Mouse (Mus musculus) stomach, embryonic 16.5 days (tissue): ENCODE measurements around the gene Pde1b. TPM values are rescaled to one million over a fixed set of nuclear protein-coding genes. Genes with fewer than 3 reads are reported as not detected.

Experiments
- ATAC-seq: fragments of 200-750 bp; cut with Nextera tagmentation; 2 replicates; pipeline ENCODE4 v1.8.0; 2017; ENCODE audit warnings: moderate number of reproducible peaks, moderate TSS enrichment; ENCODE audit not compliant: insufficient read depth, low FRiP score
- H3K27ac ChIP-seq: fragments of 300-500 bp; sonication (generic); 2 replicates; pipeline ENCODE4 v1.5.1; 2014; ENCODE audit warnings: low read length
- H3K27me3 ChIP-seq: fragments of 300-500 bp; sonication (generic); 2 replicates; pipeline ENCODE4 v1.6.1; 2014; ENCODE audit warnings: low read length, control low read depth, mixed read lengths; ENCODE audit not compliant: control insufficient read depth, insufficient read depth
- H3K36me3 ChIP-seq: fragments of 300-500 bp; sonication (generic); 2 replicates; pipeline ENCODE4 v1.6.1; 2014; ENCODE audit warnings: low read length; ENCODE audit not compliant: control insufficient read depth, insufficient read depth
- H3K4me1 ChIP-seq: fragments of 300-500 bp; sonication (generic); 2 replicates; pipeline ENCODE4 v1.6.1; 2014; ENCODE audit warnings: low read length, control low read depth, mixed read lengths; ENCODE audit not compliant: control insufficient read depth, insufficient read depth
- H3K4me2 ChIP-seq: fragments of 300-500 bp; sonication (generic); 2 replicates; pipeline ENCODE4 v1.6.1; 2014; ENCODE audit warnings: low read depth, low read length, mixed read lengths
- H3K4me3 ChIP-seq: fragments of 300-500 bp; sonication (generic); replicated peaks from 2 replicates; pipeline ENCODE4 v1.5.1; 2014; ENCODE audit warnings: mild to moderate bottlenecking, low read length
- H3K9ac ChIP-seq: fragments of 300-500 bp; sonication (generic); 2 replicates; pipeline ENCODE4 v1.6.1; 2014; ENCODE audit warnings: low read length
- H3K9me3 ChIP-seq: fragments of 300-500 bp; sonication (generic); replicated peaks from 2 replicates; pipeline ENCODE4 v1.6.1; 2016; ENCODE audit warnings: low read length, control low read depth; ENCODE audit not compliant: control insufficient read depth
- WGBS: fragments of 180-500 bp; shearing (Covaris S2); extraction: QIAGEN DNeasy Blood & Tissue Kit; methylation state at CpG from one replicate; pipeline ENCODE4 v1.1.7; 2014; 5-methylcytosine and 5-hydroxymethylcytosine counted together
- polyA plus RNA-seq: library from polyadenylated mRNA; unstranded; fragments of >200 nt; fragmentation: Nextera tagmentation; extraction: Ambion mirVana; gene quantifications from 2 replicates; pipeline ENCODE4 v1.2.1, GENCODE M21; 2015

The Pde1b gene
- polyA plus RNA-seq, 1 experiment from 2014 or later: 10.8 TPM

DNA sequence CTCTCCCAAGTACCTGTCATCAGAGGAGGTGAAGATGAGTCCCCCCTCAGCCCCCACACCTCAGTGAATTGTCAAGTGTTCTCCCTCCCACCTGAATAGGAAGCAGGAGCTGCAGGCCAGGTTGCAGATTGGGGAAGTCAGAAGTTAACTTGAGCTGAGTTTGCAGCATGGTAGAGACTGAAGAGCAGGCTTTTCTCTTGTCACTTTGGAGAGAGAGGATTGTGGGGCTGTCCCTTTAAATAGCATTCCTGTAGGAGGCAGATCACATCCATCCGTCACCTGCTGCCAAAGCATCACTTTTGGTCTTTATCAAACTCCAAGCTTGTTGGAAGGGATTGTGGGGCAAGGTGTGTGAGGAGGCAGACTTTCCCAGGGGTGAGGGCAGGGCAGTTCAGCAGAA is 2.1 kb upstream of the Pde1b start:
- Histone ChIP-seq H3K4me3 (no peak overlapping the region), H3K4me1 (0 out of 2 replicates have a peak, but pooled peaks cover 6% of the 10 kb centered on the region), H3K4me2 (no peak overlapping the region), H3K27me3 (peaks cover 3% of the 10 kb centered on the region; the same call in 1 of the 2 replicates), H3K36me3 (no peaks in the 10 kb centered on the region), H3K9me3 (no peaks in the 10 kb centered on the region), H3K9ac (no peak overlapping the region), H3K27ac (no peak overlapping the region)
- WGBS: 71% methylated on average over 1 of the region's 1 CpGs
- ATAC-seq: no peak

- Histone ChIP-seq H3K4me3 (no peak overlapping the region), H3K36me3 (no peaks in the 10 kb centered on the region), H3K27ac (no peak overlapping the region), H3K4me1 (0 out of 2 replicates have a peak, but pooled peaks cover 6% of the 10 kb centered on the region), H3K9ac (no peak overlapping the region), H3K27me3 (peaks cover 3% of the 10 kb centered on the region; the same call in 1 of the 2 replicates), H3K9me3 (no peaks in the 10 kb centered on the region), H3K4me2 (no peak overlapping the region)
- no peak for ATAC-seq
- WGBS: 33% methylated on average over 2 of the region's 2 CpGs
These were observed 1.6 kb upstream of the Pde1b start for GRCm38 (mm10) chr15:103501186-103501585.

- H3K9ac ChIP-seq: peak overlapping the region; percentile 74
- peaks cover 3% of the 10 kb centered on the region; the same call in 1 of the 2 replicates for H3K27me3 ChIP-seq
- WGBS: 2% methylated on average over 15 of the region's 15 CpGs
- H3K36me3 ChIP-seq: no peaks in the 10 kb centered on the region
- ATAC-seq: peak; percentile 59; the same call in 1 of the 2 replicates
- H3K27ac ChIP-seq: no peak overlapping the region
- peak overlapping the region; percentile 97 for H3K4me2 ChIP-seq
- H3K9me3 ChIP-seq: no peaks in the 10 kb centered on the region
- H3K4me3 ChIP-seq: peak overlapping the region; percentile 61
- 0 out of 2 replicates have a peak, but pooled peaks cover 6% of the 10 kb centered on the region for H3K4me1 ChIP-seq
These were observed 392 bp downstream of the Pde1b start for GRCm38 (mm10) chr15:103503251-103503600.

DNA sequence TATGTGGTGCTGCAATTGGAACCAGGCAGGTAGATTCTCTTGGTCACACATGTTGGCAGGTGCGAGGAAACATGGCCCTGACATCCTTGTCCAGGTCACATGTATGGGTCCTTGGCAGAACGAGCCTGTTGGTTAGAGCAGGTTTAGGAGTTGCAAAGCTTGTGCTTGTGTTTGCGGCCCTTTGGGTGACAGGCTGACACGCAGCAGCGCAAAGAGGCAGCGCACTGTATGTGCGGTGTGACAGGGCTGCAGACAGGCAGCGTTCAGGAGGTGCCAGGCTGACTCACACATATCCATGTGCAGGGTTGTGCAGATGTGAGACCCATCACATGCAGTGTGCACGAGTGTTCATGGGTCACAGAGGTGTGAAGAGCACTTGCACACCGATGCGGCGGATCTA is 826 bp downstream of the Pde1b start:
- ATAC-seq: no peak
- Histone ChIP-seq H3K4me3 (peak overlapping the region; percentile 61), H3K4me1 (0 out of 2 replicates have a peak, but pooled peaks cover 6% of the 10 kb centered on the region), H3K27ac (no peak overlapping the region), H3K27me3 (peaks cover 3% of the 10 kb centered on the region; the same call in 1 of the 2 replicates), H3K9ac (peak overlapping the region; percentile 74; the same call in 1 of the 2 replicates), H3K4me2 (peak overlapping the region; percentile 97), H3K36me3 (no peaks in the 10 kb centered on the region), H3K9me3 (no peaks in the 10 kb centered on the region)
- 51% methylated on average over 12 of the region's 12 CpGs for WGBS

- WGBS: 60% methylated on average over 3 of the region's 3 CpGs
- no peak for ATAC-seq
- no peak overlapping the region for H3K4me3 ChIP-seq
- H3K36me3 ChIP-seq: no peaks in the 10 kb centered on the region
- H3K27me3 ChIP-seq: no peaks in the 10 kb centered on the region; the same call in 1 of the 2 replicates
- no peak overlapping the region for H3K27ac ChIP-seq
- H3K9me3 ChIP-seq: no peaks in the 10 kb centered on the region
- peaks cover 12% of the 10 kb centered on the region for H3K4me1 ChIP-seq
- H3K4me2 ChIP-seq: no peak overlapping the region
- no peak overlapping the region for H3K9ac ChIP-seq
These were observed 6.5 kb downstream of the Pde1b start for GRCm38 (mm10) chr15:103509317-103509716.

DNA sequence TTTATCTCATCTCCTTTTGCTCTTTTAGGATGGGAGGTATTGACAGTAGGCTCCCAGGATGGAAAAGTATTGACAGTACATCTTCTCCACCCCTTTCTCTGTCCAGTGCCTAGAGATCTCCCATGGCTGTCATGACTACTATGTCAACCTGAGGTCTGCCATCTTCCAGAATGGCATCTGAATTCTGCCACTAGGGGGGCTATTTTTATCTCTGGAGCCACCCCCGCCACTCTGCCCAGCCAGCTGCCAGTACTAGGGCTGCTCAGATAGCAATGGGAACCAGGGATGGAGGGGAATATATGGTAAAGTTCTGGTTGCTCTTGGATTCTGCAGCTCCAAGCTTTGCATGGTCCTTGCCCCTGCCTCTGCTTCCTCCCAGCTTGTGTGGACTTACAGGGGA is 8.8 kb downstream of the Pde1b start:
- H3K27ac ChIP-seq: no peak overlapping the region
- no peak overlapping the region for H3K4me3 ChIP-seq
- H3K4me2 ChIP-seq: no peak overlapping the region
- no peaks in the 10 kb centered on the region for H3K9me3 ChIP-seq
- H3K9ac ChIP-seq: no peak overlapping the region
- 45% methylated on average over 1 of the region's 1 CpGs for WGBS
- no peaks in the 10 kb centered on the region for H3K27me3 ChIP-seq
- H3K4me1 ChIP-seq: peaks cover 16% of the 10 kb centered on the region
- no peaks in the 10 kb centered on the region for H3K36me3 ChIP-seq
- ATAC-seq: no peak

DNA sequence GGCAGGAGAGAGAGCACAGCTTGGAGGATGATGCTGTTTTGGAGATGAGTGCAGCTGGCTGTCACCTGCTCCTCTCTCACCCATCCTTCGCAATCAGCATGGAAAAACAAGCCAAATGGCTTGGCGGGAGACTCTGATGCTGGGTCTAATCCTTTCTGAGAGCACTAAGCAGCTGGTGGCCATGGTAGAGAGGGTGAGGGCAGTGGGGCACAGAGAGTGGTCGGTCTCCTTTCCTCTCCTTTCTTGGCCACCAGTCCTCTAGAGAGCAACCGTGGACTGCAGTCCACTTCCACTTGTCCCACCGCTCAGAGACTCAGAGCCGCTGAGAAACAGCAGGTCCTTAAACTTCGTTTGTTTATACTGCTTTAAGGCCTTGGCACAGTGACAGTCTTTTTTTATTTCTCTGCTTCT is 10.8 kb downstream of the Pde1b start:
- Histone ChIP-seq H3K27me3 (no peaks in the 10 kb centered on the region), H3K4me3 (peak overlapping the region; percentile 32), H3K9ac (peak overlapping the region; percentile 50), H3K27ac (peak overlapping the region; percentile 60; the same call in 1 of the 2 replicates), H3K4me1 (peaks cover 20% of the 10 kb centered on the region), H3K9me3 (no peaks in the 10 kb centered on the region), H3K4me2 (peak overlapping the region; percentile 53), H3K36me3 (no peaks in the 10 kb centered on the region)
- ATAC-seq: peak; percentile 68
- WGBS: 6% methylated on average over 7 of the region's 7 CpGs

- Histone ChIP-seq H3K36me3 (no peaks in the 10 kb centered on the region), H3K4me2 (peak overlapping the region; percentile 53), H3K27ac (peak overlapping the region; percentile 48; the same call in 1 of the 2 replicates), H3K4me1 (peaks cover 25% of the 10 kb centered on the region), H3K9ac (peak overlapping the region; percentile 46), H3K27me3 (no peaks in the 10 kb centered on the region), H3K4me3 (peak overlapping the region; percentile 32), H3K9me3 (no peaks in the 10 kb centered on the region)
- 3% methylated on average over 10 of the region's 10 CpGs for WGBS
- ATAC-seq: peak; percentile 94
These were observed 11.3 kb downstream of the Pde1b start for GRCm38 (mm10) chr15:103514119-103514518.

GRCm38 (mm10) chr15:103514914-103515313 is 12.1 kb downstream of the Pde1b start:
- H3K4me3 ChIP-seq: no peak overlapping the region
- peak; percentile 37; the same call in 1 of the 2 replicates for ATAC-seq
- peak overlapping the region; percentile 57; the same call in 1 of the 2 replicates for H3K27ac ChIP-seq
- peaks cover 26% of the 10 kb centered on the region for H3K4me1 ChIP-seq
- 0 out of 2 replicates have a peak overlapping the region, but pooled peaks have one; percentile 16 for H3K9ac ChIP-seq
- no peaks in the 10 kb centered on the region for H3K9me3 ChIP-seq
- H3K36me3 ChIP-seq: no peaks in the 10 kb centered on the region
- H3K27me3 ChIP-seq: no peaks in the 10 kb centered on the region
- H3K4me2 ChIP-seq: peak overlapping the region; percentile 53; the same call in 1 of the 2 replicates
- 36% methylated on average over 3 of the region's 3 CpGs for WGBS
